Mouse (Mus musculus) neural tube, embryonic 14.5 days (tissue): Measurements from ENCODE around the gene Egflam. TPM values are rescaled to one million over a fixed set of nuclear protein-coding genes. Genes with fewer than 3 reads are reported as not detected.

Experiments used
- ATAC-seq: fragments of 200-750 bp; cut with Nextera tagmentation; 2 replicates; pipeline ENCODE4 v1.8.0; 2017; ENCODE audit warnings: low read depth, mild to moderate bottlenecking, moderate TSS enrichment, moderate library complexity
- H3K27ac ChIP-seq: fragments of 300-500 bp; sonication (generic); 2 replicates; pipeline ENCODE4 v1.5.1; 2014; ENCODE audit warnings: low read depth, mild to moderate bottlenecking, control low read depth, low read length, moderate library complexity, mixed read lengths
- H3K27me3 ChIP-seq: fragments of 300-500 bp; sonication (generic); 2 replicates; pipeline ENCODE4 v1.6.1; 2014; ENCODE audit warnings: low read length; ENCODE audit not compliant: control insufficient read depth, insufficient read depth
- H3K36me3 ChIP-seq: fragments of 300-500 bp; sonication (generic); 2 replicates; pipeline ENCODE4 v1.6.1; 2014; ENCODE audit warnings: low read length, mixed read lengths; ENCODE audit not compliant: control insufficient read depth, insufficient read depth
- H3K4me1 ChIP-seq: fragments of 300-500 bp; sonication (generic); 2 replicates; pipeline ENCODE4 v1.6.1; 2014; ENCODE audit warnings: low read length; ENCODE audit not compliant: control insufficient read depth, insufficient read depth
- H3K4me2 ChIP-seq: fragments of 300-500 bp; sonication (generic); 2 replicates; pipeline ENCODE4 v1.6.1; 2014; ENCODE audit warnings: mild to moderate bottlenecking, low read depth, low read length, control low read depth
- H3K4me3 ChIP-seq: fragments of 300-500 bp; sonication (generic); 2 replicates; pipeline ENCODE4 v1.5.1; 2014; ENCODE audit warnings: low read depth, low read length, control low read depth, mixed read lengths
- H3K9ac ChIP-seq: fragments of 300-500 bp; sonication (generic); replicated peaks from 2 replicates; pipeline ENCODE4 v1.6.1; 2014; ENCODE audit warnings: low read depth, mild to moderate bottlenecking, control low read depth, low read length, mixed read lengths
- H3K9me3 ChIP-seq: fragments of 300-500 bp; sonication (generic); 2 replicates; pipeline ENCODE4 v1.6.1; 2016; ENCODE audit warnings: low read length; ENCODE audit not compliant: control insufficient read depth
- WGBS: fragments of 180-500 bp; shearing (Covaris S2); extraction: QIAGEN DNeasy Blood & Tissue Kit; methylation state at CpG from one replicate; pipeline ENCODE4 v1.1.7; 2014; 5-methylcytosine and 5-hydroxymethylcytosine counted together
- polyA plus RNA-seq: library from polyadenylated mRNA; unstranded; fragments of >200 nt; fragmentation: Nextera tagmentation; extraction: Ambion mirVana; gene quantifications from 2 replicates; pipeline ENCODE4 v1.2.1, GENCODE M21; 2014

Egflam gene
- polyA plus RNA-seq: 3.0 and 16.3 TPM in 2 replicates

DNA sequence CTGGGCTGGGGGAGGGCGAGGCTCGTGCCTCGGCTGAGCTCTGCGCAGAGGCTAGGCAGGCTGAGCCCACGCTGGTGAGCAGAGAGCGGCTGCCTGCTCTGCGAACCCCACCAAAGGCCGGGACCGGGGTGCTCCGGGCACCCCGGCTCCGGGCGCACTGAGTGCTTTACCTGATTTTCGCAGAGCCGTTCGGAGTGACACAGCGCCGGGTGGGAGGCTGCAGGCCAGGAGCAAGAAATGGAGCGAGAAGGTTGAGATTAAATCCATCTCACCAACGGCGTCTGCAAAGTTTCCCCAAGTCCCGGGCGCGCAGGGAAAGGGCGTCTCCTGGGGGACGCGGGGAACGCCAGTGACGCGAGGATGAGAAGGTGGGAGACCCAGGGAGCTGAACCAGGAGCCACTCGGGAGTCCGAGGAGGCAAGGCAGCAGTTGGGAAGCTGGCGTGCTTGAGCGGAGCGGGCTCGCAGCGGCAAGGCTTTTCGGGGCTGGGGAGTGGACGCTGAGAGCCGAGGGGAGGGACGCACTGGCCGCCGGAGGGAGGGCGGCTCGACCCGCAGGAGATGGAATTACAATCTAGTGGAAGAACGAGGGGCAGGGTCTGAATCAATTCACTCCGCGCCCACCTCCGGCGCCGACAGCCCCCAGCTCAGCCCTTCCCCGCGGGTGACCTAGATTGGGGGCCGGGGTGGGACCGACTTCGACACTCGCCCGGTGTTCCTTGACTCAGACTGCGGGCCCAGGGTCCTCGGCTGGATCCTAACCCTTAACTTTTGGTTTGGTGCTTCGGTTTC is at the start of gene Egflam:
Gene Egflam (minus strand): TSS at position 578 of the 791 bp plus-strand sequence.
- H3K4me3 ChIP-seq: peak within 1 kb of the TSS; percentile 59
- ATAC-seq: peak; percentile 79
- H3K9me3 ChIP-seq: no peaks in the 10 kb centered on the region
- no peaks in the 10 kb centered on the region for H3K27me3 ChIP-seq
- peak within 1 kb of the TSS; percentile 39 for H3K9ac ChIP-seq
- H3K4me1 ChIP-seq: peaks cover 4% of the 10 kb centered on the region; the same call in 1 of the 2 replicates
- under 1% methylated on average over 59 of the region's 62 CpGs for WGBS
- H3K4me2 ChIP-seq: peak within 1 kb of the TSS; percentile 99
- no peak within 1 kb of the TSS; the same call in 1 of the 2 replicates for H3K27ac ChIP-seq
- no peaks in the 10 kb centered on the region for H3K36me3 ChIP-seq

DNA sequence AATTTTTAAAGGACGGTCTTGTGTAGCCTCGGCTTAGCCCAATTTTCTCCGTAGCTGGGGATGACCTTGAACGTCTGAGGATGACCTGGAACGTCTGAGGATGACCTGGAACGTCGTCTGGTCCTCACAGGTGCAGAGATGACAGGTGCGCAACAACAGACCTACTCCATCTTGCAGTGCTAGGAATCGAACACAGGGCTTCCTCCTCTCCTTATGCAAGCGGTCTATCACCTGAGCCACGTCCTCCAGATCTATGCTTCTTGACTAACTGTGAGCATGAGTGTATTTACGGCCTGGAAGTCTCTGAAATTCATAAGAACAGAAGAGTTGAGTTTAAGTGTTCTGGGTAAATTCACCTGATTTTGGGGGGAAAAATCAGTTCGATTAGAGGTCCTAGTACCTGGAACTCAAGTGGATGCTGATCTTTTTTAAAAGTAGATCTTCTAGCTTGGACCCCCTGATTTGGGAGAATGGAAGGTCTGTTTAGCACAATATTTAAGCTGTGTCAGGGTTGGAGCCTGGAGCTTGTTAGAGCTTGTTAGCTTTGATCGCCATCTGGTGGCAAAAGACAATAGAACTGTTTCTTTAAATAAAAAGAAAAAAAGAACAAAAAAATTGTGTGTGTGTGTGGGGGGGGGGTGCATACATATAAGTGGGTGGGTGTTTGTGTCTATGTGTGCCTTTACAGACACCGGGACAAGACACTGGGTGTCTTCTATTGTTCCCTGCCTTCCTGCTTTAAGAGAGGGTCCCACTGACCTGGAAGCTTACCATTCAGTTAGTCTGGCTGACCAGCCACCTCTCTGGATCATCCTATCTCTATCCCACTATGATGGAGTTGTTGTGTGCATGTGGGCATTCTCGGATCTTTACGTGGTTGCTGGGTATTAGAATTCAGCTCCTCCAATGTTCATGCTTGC is 45.5 kb upstream of the Egflam start:
- no peaks in the 10 kb centered on the region for H3K9me3 ChIP-seq
- H3K4me1 ChIP-seq: no peaks in the 10 kb centered on the region
- H3K27me3 ChIP-seq: no peaks in the 10 kb centered on the region
- H3K9ac ChIP-seq: no peak overlapping the region
- H3K4me3 ChIP-seq: no peak overlapping the region
- H3K27ac ChIP-seq: no peak overlapping the region
- no peak overlapping the region for H3K4me2 ChIP-seq
- no peaks in the 10 kb centered on the region for H3K36me3 ChIP-seq
- WGBS: 70% methylated on average over 17 of the region's 17 CpGs
- peak; percentile 80 for ATAC-seq

DNA sequence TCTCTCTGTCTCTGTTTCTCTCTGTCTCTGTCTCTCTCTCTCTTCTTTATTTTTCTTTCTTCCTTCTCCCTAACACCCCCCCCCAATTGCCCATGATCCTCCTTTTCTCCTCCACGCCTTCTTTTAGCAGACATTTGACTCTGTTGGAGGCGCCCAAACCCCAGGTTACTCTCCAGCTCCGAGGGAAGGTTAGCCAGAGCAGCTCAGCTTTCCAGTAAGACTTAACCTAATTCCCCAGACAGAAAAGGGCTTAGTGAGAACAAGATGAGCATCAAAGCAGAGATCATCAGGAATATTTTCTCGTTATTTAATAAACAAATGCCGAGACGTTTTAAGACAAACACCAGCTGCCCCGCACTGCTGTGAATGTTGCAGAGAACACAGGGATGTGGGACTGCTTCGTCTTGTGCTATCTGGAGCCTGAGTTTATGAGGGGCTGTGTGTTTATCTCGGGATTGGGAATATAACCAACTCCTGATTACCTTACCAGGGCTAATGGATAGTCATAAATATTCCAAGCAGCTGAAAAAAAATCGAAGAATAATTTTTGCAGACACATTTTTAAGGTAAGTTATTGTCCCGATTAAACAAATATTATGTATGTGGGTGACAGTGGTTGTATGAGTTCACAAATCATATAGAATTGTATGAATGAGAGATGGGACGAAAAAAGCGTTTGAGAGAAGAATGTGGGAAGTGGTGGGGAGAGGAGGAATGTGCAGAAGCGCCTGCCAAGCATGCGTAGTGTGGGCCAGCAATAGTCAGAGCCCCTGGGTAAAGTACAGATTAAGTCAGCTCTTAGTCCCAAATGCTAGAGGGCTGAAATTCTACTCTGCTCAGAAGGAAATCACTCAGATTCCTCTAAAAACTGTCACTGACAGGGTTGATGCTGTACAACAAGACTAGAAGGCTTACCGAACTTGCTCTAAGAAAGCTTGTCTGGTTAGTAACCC is 44.2 kb upstream of the Egflam start:
- H3K27me3 ChIP-seq: no peaks in the 10 kb centered on the region
- no peaks in the 10 kb centered on the region for H3K9me3 ChIP-seq
- 78% methylated on average over 16 of the region's 16 CpGs for WGBS
- H3K4me3 ChIP-seq: no peak overlapping the region
- H3K27ac ChIP-seq: no peak overlapping the region
- H3K4me2 ChIP-seq: no peak overlapping the region
- no peaks in the 10 kb centered on the region for H3K4me1 ChIP-seq
- ATAC-seq: no peak
- no peak overlapping the region for H3K9ac ChIP-seq
- H3K36me3 ChIP-seq: no peaks in the 10 kb centered on the region

DNA sequence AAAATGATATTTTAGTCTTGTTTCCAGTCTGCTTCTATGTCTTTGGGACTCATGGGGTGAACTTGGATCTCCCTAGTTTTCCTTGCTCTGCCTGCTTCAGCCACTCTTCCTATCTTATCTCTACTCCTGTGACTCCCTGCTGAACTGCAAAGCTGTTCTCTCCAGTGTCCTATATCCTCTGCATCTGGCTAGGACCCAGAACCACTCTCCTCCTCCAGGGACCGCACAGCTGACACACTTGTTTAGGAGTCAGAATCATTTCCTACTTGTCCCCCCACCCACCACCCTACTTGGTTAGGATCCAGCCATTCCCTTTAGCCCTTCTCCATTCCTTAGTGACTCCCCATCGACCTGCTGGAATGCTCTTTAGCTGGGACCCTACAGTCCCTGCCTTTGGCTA is 26.1 kb upstream of the Egflam start:
- ATAC-seq: no peak
- Histone ChIP-seq H3K27ac (no peak overlapping the region), H3K4me1 (no peaks in the 10 kb centered on the region), H3K4me2 (no peak overlapping the region), H3K9me3 (no peaks in the 10 kb centered on the region), H3K9ac (no peak overlapping the region), H3K27me3 (no peaks in the 10 kb centered on the region), H3K4me3 (no peak overlapping the region), H3K36me3 (no peaks in the 10 kb centered on the region)
- WGBS: 89% methylated on average over 2 of the region's 2 CpGs

DNA sequence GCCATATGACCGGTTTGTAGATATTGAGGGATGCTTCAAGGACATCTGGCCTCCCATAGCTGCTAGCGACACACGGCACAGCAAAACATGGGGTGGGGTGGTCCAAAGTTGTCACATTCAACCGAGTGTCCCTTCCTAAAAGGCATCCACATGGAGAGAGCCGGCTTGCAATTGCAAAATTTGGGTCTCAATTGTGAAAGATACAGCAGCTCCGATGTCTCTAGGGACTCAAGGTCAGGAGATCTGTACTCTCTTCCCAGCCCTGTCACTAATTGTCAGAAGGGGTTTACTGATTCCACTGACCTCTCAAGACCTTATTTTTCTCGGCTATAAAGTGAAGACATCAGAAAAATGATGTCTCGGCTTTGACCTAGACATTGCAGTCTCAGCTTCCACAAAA is 6.3 kb upstream of the Egflam start:
- Histone ChIP-seq H3K27me3 (no peaks in the 10 kb centered on the region), H3K4me1 (no peaks in the 10 kb centered on the region), H3K4me2 (no peak overlapping the region), H3K4me3 (no peak overlapping the region), H3K36me3 (no peaks in the 10 kb centered on the region), H3K9ac (no peak overlapping the region), H3K27ac (no peak overlapping the region), H3K9me3 (no peaks in the 10 kb centered on the region)
- ATAC-seq: no peak
- WGBS: 88% methylated on average over 8 of the region's 8 CpGs

DNA sequence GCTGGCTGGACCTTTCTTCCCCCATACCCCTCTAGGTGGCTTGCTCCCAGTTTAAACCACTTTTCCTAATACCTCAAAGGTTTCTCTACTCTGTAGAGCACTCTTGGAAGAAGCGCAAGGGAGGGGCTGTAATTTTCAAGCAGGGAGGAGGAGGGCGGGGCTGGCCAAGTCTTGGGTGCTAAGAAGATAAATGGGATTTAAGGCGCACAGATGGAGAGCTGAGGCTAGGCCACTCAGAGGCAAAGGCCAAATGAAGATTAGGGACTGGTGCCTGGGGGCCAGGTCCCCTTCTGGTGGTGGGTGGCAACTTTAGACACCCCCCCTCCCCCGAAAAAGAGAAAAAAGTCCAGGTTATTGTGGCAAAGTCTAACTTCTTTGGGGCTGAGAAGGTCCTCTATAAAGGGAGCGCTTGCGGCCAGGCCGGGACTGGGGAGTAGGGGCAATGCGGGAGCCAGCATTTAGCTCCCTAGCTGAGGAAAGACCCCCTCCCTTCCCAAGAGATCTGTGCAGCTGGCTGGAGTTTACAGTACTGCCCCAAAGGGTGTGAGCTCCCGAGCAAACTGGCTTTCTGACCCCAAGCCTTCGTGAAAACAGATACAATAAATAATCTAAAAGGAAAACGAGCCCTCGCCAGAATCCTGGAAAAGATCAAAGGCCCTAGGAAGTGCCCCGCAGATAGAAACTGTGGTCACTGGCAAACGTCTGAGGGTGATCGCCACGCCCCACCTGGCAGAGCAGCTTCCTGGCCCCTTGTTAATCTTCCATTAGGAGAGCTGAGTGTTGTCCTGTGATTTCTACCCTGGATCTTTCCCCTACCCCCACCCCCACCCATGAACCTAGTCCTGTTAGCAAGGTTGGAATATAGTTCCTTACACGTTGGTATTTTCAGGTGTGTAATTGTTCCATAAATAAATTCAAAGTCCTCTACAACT is 680 bp upstream of the Egflam start:
- no peak overlapping the region for H3K27ac ChIP-seq
- peak; percentile 60 for ATAC-seq
- no peaks in the 10 kb centered on the region for H3K9me3 ChIP-seq
- H3K4me3 ChIP-seq: peak overlapping the region; percentile 59
- no peaks in the 10 kb centered on the region for H3K27me3 ChIP-seq
- no peaks in the 10 kb centered on the region for H3K36me3 ChIP-seq
- peak overlapping the region; percentile 39; the same call in 1 of the 2 replicates for H3K9ac ChIP-seq
- peaks cover 4% of the 10 kb centered on the region; the same call in 1 of the 2 replicates for H3K4me1 ChIP-seq
- WGBS: 3% methylated on average over 17 of the region's 17 CpGs
- peak overlapping the region; percentile 99 for H3K4me2 ChIP-seq

DNA sequence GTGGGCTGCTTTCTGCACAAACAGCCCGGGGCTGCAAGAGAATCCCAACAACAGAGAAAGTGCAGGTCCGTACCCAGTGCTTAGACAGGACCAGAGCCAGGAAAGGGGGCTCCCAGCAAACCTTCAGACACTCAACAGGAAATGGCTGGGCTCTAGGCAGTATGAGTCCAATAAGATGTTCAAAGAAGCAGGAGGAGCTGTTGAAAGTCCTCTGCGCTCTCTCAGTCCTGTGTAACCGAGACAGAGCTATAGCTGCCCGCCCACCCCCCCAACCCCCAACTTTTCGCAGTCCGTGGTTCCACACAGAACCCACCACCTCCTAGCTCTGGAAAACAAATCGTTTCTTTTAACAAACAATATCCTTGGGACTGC is 763 bp downstream of the Egflam start:
- peak overlapping the region; percentile 59 for H3K4me3 ChIP-seq
- no peaks in the 10 kb centered on the region for H3K9me3 ChIP-seq
- H3K27ac ChIP-seq: no peak overlapping the region
- no peaks in the 10 kb centered on the region for H3K36me3 ChIP-seq
- peak; percentile 42; the same call in 1 of the 2 replicates for ATAC-seq
- H3K9ac ChIP-seq: peak overlapping the region; percentile 39
- no peaks in the 10 kb centered on the region for H3K27me3 ChIP-seq
- whole genome bisulfite sequencing: 3% methylated on average over 8 of the region's 8 CpGs
- H3K4me1 ChIP-seq: peaks cover 4% of the 10 kb centered on the region; the same call in 1 of the 2 replicates
- H3K4me2 ChIP-seq: peak overlapping the region; percentile 99
